Mouse (Mus musculus): ENCODE results near the gene Glis3.
A peak's percentile ranks its signal among the peaks of the same experiment; 100 is the strongest.

Glis3 gene

GRCm38 (mm10) chr19:28591736-28592477 is 88.0 kb downstream of the Glis3 start:
- DNase-seq (ENCODE audit: low read depth): no peak

GRCm38 (mm10) chr19:28580499-28580898 is 99.4 kb downstream of the Glis3 start:
- DNase-seq (ENCODE audit: low read depth): no peak

GRCm38 (mm10) chr19:28579724-28580375 is 100.0 kb downstream of the Glis3 start:
- DNase-seq (ENCODE audit: low read depth): no peak

GRCm38 (mm10) chr19:28577023-28577422 is 102.9 kb downstream of the Glis3 start:
- DNase-seq (ENCODE audit: low read depth): no peak

- DNase-seq (ENCODE audit: low read depth): no peak
Observed at GRCm38 (mm10) chr19:28576619-28577018, 103.3 kb downstream of the Glis3 start.

- DNase-seq (ENCODE audit: low read depth): no peak
Observed at GRCm38 (mm10) chr19:28573641-28574040, 106.2 kb downstream of the Glis3 start.

- DNase-seq (ENCODE audit: low read depth): no peak
Observed at GRCm38 (mm10) chr19:28569856-28570255, 110.0 kb downstream of the Glis3 start.

- DNase-seq (ENCODE audit: low read depth): no peak
Observed at GRCm38 (mm10) chr19:28567100-28567499, 112.8 kb downstream of the Glis3 start.

GRCm38 (mm10) chr19:28566554-28566953 is 113.3 kb downstream of the Glis3 start:
- DNase-seq (ENCODE audit: low read depth): no peak

GRCm38 (mm10) chr19:28561697-28562002 is 118.2 kb downstream of the Glis3 start:
- no peak for DNase-seq (ENCODE audit: low read depth)

- DNase-seq (ENCODE audit: low read depth): no peak
Observed at GRCm38 (mm10) chr19:28560801-28561696, 118.8 kb downstream of the Glis3 start.

- DNase-seq (ENCODE audit: low read depth): no peak
Observed at GRCm38 (mm10) chr19:28559836-28560235, 120.0 kb downstream of the Glis3 start.

- DNase-seq (ENCODE audit: low read depth): no peak
Observed at GRCm38 (mm10) chr19:28559400-28559799, 120.5 kb downstream of the Glis3 start.

GRCm38 (mm10) chr19:28558661-28559060 is 121.2 kb downstream of the Glis3 start:
- no peak for DNase-seq (ENCODE audit: low read depth)

GRCm38 (mm10) chr19:28557559-28558328 is 122.1 kb downstream of the Glis3 start:
- no peak for DNase-seq (ENCODE audit: low read depth)

GRCm38 (mm10) chr19:28555181-28555929 is 124.5 kb downstream of the Glis3 start:
- DNase-seq (ENCODE audit: low read depth): no peak

GRCm38 (mm10) chr19:28550611-28551010 is 129.3 kb downstream of the Glis3 start:
- no peak for DNase-seq (ENCODE audit: low read depth)

- peak; percentile 6 for DNase-seq (ENCODE audit: low read depth)
Observed at GRCm38 (mm10) chr19:28546933-28547332, 132.9 kb downstream of the Glis3 start.

GRCm38 (mm10) chr19:28545493-28545892 is 134.4 kb downstream of the Glis3 start:
- DNase-seq (ENCODE audit: low read depth): no peak

GRCm38 (mm10) chr19:28538813-28539212 is 141.1 kb downstream of the Glis3 start:
- DNase-seq (ENCODE audit: low read depth): no peak

- no peak for DNase-seq (ENCODE audit: low read depth)
Observed at GRCm38 (mm10) chr19:28534964-28535363, 144.9 kb downstream of the Glis3 start.

All from naive thymus-derived CD4-positive, alpha-beta T cell, adult 2 months (primary cell).